Mouse (Mus musculus) spleen, adult 2 months (tissue): ENCODE measurements around the gene Ifitm6.

Source experiments
- CTCF ChIP-seq: fragments of 200-500 bp; IDR thresholded peaks from 2 replicates; pipeline ENCODE4 v1.5.1; 2011; ENCODE audit warnings: mild to moderate bottlenecking, inconsistent platforms; ENCODE audit not compliant: insufficient read depth, insufficient read length, insufficient replicate concordance; ENCODE audit errors: extremely low read depth
- POLR2A ChIP-seq: fragments of 200-500 bp; IDR thresholded peaks from 2 replicates; pipeline ENCODE4 v1.6.1; 2011; ENCODE audit warnings: low read depth, low read length, inconsistent platforms

- no peak for TF ChIP-seq POLR2A
- no peak for TF ChIP-seq CTCF
Measured at GRCm38 (mm10) chr7:141052421-141052820, 34.7 kb upstream of the Ifitm6 start.
